Mouse (Mus musculus): ENCODE results near the gene Kif3a. TPM values are rescaled to one million over a fixed set of nuclear protein-coding genes. Genes with fewer than 3 reads are reported as not detected.

Gene Kif3a
- total and polyA plus RNA-seq, 3 experiments, result 7.7 to 26.5 (median 18.3) TPM

DNA sequence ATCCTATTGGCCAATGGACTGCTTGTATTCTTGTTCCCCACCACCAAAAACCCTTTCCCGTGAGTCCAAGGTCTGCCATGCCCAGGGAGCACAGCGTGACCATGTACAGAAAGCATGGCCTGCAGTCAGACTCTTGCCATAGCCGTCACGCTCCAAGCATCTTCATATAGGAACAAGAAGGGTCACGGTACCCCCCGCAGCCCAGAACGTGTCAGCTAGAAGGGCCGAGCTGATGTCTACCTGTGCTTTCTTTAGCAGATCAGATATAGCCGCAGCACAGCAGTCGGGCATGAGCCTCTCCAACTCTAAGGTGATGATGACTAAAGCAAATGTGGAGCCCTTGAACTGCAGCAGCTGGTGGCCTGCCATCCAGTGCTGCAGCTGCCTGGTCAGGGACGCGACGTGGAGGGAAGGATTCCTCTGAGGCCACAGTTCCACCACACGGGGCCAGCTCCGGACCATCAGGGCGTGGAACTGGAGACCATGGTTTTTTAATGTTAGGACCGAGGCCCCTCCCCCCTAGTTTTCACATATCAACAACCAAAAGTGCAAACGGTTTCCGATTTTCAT is 19.1 kb upstream of the Kif3a start:
- TF ChIP-seq ZNF384 (IDR thresholded peaks at IDR 0.05; ENCODE audit: low read depth, low read length) (no peak), HCFC1 (IDR thresholded peaks at IDR 0.05; ENCODE audit: low read depth, low read length) (no peak), SIN3A (IDR thresholded peaks at IDR 0.05; ENCODE audit: low read length) (no peak), USF1 (IDR thresholded peaks at IDR 0.05; ENCODE audit: low read depth, low read length) (no peak), MAZ (IDR thresholded peaks at IDR 0.05; ENCODE audit: low read depth, low read length) (no peak), NELFE (IDR thresholded peaks at IDR 0.05; ENCODE audit: low read depth, low read length) (no peak), POLR2AphosphoS2 (IDR thresholded peaks at IDR 0.05; ENCODE audit: low read depth, low read length) (no peak), E2F4 (IDR thresholded peaks at IDR 0.05; ENCODE audit: insufficient replicate concordance, low read depth, low read length) (no peak), TBP (conservative IDR thresholded peaks at IDR 0.05; ENCODE audit: low read depth, low read length) (no peak), ZKSCAN1 (IDR thresholded peaks at IDR 0.05; ENCODE audit: borderline replicate concordance, low read depth, low read length) (no peak), KAT2A (IDR thresholded peaks at IDR 0.05; ENCODE audit: insufficient replicate concordance, low read length) (no peak), TCF12 (IDR thresholded peaks at IDR 0.05; ENCODE audit: low read depth, low read length) (no peak), USF2 (conservative IDR thresholded peaks at IDR 0.05; ENCODE audit: low read depth, low read length) (no peak), RAD21 (IDR thresholded peaks at IDR 0.05; ENCODE audit: low read depth, low read length) (no peak), JUND (conservative IDR thresholded peaks at IDR 0.05; ENCODE audit: low read depth, low read length) (no peak), NRF1 (IDR thresholded peaks at IDR 0.05; ENCODE audit: low read depth, low read length) (no peak)
- dilution Hi-C loops (cut with MboI; ENCODE audit: extremely low pct_ligation_motif_present, extremely low pct_unique_long_range_greater_than_20kb, low sequenced_read_pairs) (no loop called here), in situ Hi-C loops (cut with MboI; ENCODE audit: low pct_ligation_motif_present, low pct_unique_long_range_greater_than_20kb, low sequenced_read_pairs) (no loop called here)
- Histone ChIP-seq H3K4me1 (ENCODE audit: control insufficient read depth in 1 of 2, insufficient read depth in 2 of 2) (no peaks in the 10 kb centered on the region), H3K36me3 (replicated peaks in 1 of 2; ENCODE audit: control insufficient read depth in 1 of 2, insufficient read depth in 1 of 2, low read length in 1 of 2) (no peaks in the 10 kb centered on the region), H3K79me2 (replicated peaks; ENCODE audit: control insufficient read depth, extremely low read depth, insufficient read depth, poor library complexity, severe bottlenecking) (no peaks in the 10 kb centered on the region), H3K4me2 (ENCODE audit: insufficient read depth, low read depth, poor library complexity, severe bottlenecking) (no peak overlapping the region), H3K4me3 (replicated peaks in 1 of 3; ENCODE audit: low read depth in 2 of 3, low read length in 2 of 3, poor library complexity in 1 of 3) (no peak overlapping the region), H3K27me3 (replicated peaks) (no peaks in the 10 kb centered on the region), H3K9me3 (replicated peaks; ENCODE audit: low read length) (peaks cover 7% of the 10 kb centered on the region), H3K27ac (ENCODE audit: insufficient read depth, low read depth) (no peak overlapping the region), H3K9ac (ENCODE audit: insufficient read depth, low read depth) (no peak overlapping the region)
- no peak for DNase-seq (ENCODE audit: extremely low read depth)

DNA sequence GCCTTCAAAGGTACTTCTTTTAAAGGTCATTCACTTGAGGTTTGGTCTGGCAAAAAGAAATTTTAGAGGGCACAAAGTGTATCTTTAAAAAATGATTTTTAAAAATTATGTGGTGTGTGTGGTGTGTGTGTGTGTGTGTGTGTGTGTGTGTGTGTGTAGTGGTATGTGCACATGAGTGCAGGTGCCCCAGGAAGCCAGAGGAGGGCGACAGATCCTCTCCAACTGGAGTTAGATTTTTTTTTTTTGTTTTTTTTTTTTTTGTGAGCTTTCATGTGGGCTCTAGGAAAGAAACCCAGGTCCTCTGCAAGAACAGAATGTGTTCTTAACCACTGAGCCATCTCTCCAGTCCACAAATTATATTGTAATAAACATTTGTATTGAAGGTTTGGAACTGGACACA is 16.5 kb upstream of the Kif3a start:
- no peaks in the 10 kb centered on the region for H3K4me1 ChIP-seq (ENCODE audit: control insufficient read depth in 1 of 2, insufficient read depth in 2 of 2)

More for the DNA sequence above, 16.5 kb upstream of the Kif3a start:
- no peak for DNase-seq (ENCODE audit: extremely low read depth)
- H3K36me3 ChIP-seq (replicated peaks in 1 of 2; ENCODE audit: control insufficient read depth in 1 of 2, insufficient read depth in 1 of 2, low read length in 1 of 2), result no peaks in the 10 kb centered on the region
- TF ChIP-seq MYC (IDR thresholded peaks at IDR 0.05; ENCODE audit: low read depth, low read length), result no peak
- no peak for TF ChIP-seq E2F4 (IDR thresholded peaks at IDR 0.05; ENCODE audit: insufficient replicate concordance, low read depth, low read length)
- no peak for TF ChIP-seq IRF4 (IDR thresholded peaks at IDR 0.05; ENCODE audit: low read depth, low read length)
- TF ChIP-seq JUND (conservative IDR thresholded peaks at IDR 0.05; ENCODE audit: low read depth, low read length), result no peak
- no peak overlapping the region for H3K9ac ChIP-seq (ENCODE audit: insufficient read depth, low read depth)
- H3K4me3 ChIP-seq (replicated peaks in 1 of 3; ENCODE audit: low read depth in 2 of 3, low read length in 2 of 3, poor library complexity in 1 of 3), result no peak overlapping the region
- no peaks in the 10 kb centered on the region for H3K79me2 ChIP-seq (replicated peaks; ENCODE audit: control insufficient read depth, extremely low read depth, insufficient read depth, poor library complexity, severe bottlenecking)
- H3K27me3 ChIP-seq (replicated peaks), result no peaks in the 10 kb centered on the region
- in situ Hi-C loops (cut with MboI; ENCODE audit: low pct_ligation_motif_present, low pct_unique_long_range_greater_than_20kb, low sequenced_read_pairs) (no loop called here), dilution Hi-C loops (cut with MboI; ENCODE audit: extremely low pct_ligation_motif_present, extremely low pct_unique_long_range_greater_than_20kb, low sequenced_read_pairs) (no loop called here)
- no peak overlapping the region for H3K27ac ChIP-seq (ENCODE audit: insufficient read depth, low read depth)
- H3K9me3 ChIP-seq (replicated peaks; ENCODE audit: low read length), result peaks cover 7% of the 10 kb centered on the region
- no peak overlapping the region for H3K4me2 ChIP-seq (ENCODE audit: insufficient read depth, low read depth, poor library complexity, severe bottlenecking)
